Mouse (Mus musculus) left cerebral cortex, adult 18-20 months (tissue): Measurements from ENCODE around the gene Dusp1. TPM values are rescaled to one million over a fixed set of nuclear protein-coding genes. Genes with fewer than 3 reads are reported as not detected.

Experiments
- DNase-seq, 2 experiments: peaks; one replicate each; pipeline ENCODE4 v3.0.0; 2021 to 2022; ENCODE audit warnings: low spot score in 2 of 2, mixed read lengths in 1 of 2
- total RNA-seq, 2 experiments: library from RNA; stranded (reverse); gene quantifications; 2 replicates each; pipeline ENCODE4 v1.2.3; 2021

Dusp1 gene
- total RNA-seq, 2 experiments from 2014 or later = 60.7 to 61.5 TPM

DNA sequence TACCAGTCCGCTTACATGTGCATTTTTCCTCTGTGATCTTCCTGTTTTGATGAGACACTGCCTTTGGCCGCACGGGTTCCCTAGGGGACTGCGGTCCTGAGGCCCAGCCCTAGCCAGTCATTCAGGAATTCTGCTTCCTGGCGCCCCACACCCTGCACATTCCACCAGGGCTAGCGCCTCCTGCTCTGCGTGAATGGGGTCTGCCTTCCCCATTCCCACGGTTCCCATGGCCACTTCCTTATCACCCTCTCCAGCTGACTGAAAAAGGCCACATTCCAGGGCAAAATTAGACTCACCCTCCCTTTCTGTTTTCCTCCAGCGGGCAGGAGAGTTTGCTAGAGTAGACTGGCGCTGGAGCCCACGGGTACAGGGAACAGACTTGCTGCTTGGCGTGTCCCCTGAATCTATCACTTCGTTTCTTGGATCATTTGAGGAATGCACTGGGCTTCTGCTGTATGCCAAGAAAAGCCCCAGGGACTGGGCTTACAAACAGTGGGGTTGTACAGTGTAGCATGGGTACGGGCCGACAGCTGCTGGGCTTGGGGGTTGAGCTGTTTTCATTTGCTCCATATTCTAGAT, 22.7 kb upstream of the Dusp1 start:
- DNase-seq = no peak

DNA sequence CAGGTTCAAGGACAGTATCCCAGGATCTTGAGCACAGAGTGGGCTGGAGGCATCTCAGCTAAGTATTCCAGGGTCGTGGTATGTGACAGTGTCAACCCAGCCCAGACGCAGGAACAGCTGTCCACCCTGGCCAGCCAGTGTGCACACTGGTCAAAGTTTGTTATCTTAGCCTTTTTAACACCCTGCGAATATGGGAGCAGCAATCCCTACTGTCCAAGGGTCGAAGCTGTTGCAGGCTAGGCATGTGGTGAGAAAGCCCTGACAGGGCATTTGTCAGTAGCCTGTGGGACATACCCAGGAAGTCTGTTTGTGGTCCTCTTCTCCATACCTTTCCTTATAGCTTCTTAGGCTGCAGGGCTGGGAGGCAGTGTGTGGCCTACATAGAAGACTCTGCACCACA, 22.1 kb upstream of the Dusp1 start:
- no peak for DNase-seq

DNA sequence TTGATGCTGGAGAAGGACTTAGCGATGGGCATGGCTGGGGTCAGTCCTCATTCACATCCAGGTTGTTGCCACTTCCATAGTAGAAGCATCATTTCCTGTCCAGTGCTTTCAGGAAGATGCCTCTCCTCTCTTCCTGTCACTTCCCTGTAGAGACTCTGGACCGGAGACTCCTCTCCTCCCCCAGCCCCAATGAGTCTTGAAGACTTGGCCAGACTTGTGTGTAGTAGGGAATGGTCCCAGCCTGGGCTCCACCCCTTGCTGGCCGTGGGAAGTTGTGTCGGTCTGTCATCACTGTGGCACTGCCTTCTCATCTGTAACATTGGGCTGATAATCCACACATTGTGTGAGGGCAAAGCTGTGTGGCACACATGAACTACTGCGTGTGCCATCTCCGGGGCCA, 21.7 kb upstream of the Dusp1 start:
- DNase-seq = no peak

DNA sequence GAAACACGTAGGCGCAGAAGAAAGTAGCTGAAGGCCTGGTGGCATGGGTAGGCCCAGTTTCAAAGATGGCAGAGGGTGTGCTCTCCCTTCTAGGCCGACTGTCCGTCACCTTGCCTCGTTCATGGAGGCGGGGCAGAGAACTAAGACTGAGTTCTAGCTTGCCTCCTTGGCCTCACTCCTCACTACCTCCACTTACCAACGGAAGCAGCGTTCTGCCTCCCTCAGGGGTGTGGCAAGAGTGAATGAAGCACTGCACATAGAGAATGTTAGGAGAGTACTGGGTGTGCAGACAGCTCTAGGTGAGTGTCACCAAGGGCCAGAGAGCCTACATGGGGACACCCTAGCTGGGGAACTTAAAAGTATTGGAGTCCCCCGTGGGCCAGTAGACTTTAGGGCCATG, 21.1 kb upstream of the Dusp1 start:
- DNase-seq = no peak

DNA sequence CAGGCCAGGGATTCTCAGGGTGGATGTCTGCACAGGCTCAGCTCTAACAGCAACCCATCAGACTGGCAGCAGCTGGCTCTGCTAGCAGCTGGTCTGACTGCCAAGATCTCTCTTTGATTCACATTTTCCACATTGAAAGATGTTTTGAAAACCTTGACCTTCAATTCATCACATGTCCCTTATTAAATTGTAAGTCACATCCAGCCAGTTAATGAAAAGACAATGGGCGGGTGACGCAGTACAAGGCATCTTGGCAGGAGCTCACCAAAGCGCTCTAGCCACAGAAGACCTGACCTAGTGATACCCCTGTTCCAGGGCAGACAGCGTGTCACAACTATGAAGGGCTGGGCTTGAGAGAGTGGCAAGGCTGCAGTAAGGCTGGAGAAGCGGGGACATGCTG, 20.4 kb upstream of the Dusp1 start:
- no peak for DNase-seq

DNA sequence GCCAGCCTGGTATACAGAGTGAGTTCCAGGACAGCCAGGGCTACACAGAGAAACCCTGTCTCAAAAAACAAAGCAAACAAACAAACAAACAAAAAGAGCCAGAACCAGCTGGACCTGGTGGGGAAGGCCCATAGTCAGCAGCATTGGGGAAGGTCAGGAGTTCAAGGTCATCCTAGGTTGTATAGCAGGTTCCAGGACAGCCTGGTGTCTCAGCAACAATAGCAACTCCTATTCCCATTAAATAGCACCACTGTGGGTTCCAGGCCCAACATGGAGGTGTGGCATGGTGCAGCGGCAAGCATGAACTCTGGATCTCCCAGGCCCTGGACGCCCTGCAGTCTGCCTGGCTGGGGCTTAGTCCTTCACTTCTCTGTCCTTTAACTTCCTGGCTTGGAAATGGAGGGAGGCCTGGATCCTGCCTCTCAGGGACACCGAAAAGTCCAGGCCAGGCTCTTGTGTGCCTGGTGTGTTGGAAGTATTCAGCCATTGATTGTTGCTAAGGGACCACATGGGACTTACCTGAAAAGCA, 19.0 kb upstream of the Dusp1 start:
- no peak for DNase-seq

DNA sequence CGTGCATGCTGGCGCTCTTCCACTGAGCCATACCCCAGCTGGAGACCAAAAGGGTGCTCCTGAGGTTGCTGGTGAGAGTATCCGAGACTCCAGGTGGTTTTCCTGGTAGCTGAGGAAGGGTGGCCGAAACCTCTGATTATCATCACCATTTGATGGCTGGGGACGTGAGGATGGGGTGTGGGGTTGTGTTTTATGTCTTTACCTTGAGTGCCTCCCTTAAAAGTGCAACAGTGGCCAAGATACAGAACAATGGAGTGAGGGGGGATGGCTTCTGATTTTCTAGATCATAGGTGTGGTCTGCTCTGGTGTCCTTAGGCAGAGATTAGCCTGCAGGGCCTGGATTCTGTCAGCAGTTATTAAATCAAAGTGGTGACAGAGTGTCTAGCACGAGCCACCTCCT, 17.5 kb upstream of the Dusp1 start:
- no peak for DNase-seq

DNA sequence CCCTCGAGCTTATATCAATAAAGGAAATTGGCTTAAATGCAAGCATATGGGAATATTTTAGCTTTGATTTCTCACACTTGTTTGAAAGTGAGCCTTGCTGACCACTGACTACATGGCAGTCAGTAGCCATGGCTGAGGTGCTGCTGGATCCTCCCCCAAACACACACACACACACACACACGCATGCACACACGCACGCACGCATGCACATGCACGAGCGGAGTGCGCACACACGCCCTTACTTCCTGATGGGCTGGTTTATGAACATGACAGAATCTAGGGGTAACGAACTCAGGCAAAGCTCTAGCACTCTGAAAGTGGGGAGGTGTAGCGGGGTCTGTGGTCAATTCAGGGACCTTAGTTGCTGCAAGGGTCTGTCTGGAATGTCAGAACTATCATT, 16.8 kb upstream of the Dusp1 start:
- no peak for DNase-seq

DNA sequence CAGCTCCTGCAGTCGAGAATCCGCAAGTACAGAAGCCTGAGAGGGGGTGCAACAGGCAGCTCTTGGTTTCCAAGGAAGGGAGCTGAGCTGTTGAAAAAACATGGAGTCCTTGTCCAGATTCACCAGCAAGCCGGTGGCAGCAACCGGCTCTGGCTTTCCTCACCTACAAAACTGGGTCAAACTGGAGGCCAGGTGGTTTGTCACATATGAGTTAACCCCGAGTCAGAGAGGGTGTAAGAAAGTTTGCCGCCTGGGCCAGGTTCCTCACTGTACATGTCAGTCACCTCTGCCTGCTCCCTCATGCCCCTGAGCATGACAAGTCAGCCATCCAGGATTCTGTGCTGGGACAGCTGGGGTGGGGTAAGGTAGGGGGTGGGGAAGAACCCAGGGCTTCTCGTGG, 16.2 kb upstream of the Dusp1 start:
- no peak for DNase-seq

DNA sequence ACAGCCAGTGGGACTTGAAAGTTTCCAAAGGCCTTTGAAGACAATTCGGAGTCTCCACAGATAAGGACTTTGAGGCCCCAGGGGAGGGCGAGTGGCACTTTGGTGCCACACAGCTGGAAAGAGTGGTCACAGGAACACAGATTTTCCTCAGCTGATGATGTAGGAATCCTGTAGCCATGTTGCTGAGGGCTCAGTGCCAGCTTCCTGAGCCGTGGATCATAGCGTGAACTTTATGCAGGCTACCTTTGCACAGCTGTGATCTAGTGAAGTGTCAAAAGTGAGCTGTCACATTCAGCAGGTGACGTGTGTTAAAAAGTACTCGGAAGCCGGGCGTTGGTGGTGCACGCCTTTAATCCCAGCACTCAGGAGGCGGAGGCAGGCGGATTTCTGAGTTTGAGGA, 15.4 kb upstream of the Dusp1 start:
- DNase-seq = no peak

DNA sequence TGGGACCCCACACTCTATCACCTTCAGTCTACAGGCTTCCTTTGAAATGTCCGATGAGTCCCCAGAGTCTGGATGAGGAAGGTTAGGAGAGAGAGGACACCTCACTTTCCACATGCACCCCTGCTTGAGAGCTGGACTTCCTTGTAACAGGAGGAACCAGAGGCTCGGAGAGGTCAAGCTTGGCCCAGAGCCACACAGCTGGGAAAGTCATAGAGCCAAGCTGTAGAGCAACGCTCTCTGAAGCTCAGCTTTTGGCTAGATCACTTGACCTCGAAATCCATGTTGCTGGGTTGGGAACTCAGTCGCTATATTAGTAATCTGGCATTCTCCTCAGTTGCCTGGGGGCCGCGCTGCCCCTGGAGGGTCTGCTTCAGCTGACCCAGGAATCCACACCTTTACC, 14.9 kb upstream of the Dusp1 start:
- DNase-seq = no peak

DNA sequence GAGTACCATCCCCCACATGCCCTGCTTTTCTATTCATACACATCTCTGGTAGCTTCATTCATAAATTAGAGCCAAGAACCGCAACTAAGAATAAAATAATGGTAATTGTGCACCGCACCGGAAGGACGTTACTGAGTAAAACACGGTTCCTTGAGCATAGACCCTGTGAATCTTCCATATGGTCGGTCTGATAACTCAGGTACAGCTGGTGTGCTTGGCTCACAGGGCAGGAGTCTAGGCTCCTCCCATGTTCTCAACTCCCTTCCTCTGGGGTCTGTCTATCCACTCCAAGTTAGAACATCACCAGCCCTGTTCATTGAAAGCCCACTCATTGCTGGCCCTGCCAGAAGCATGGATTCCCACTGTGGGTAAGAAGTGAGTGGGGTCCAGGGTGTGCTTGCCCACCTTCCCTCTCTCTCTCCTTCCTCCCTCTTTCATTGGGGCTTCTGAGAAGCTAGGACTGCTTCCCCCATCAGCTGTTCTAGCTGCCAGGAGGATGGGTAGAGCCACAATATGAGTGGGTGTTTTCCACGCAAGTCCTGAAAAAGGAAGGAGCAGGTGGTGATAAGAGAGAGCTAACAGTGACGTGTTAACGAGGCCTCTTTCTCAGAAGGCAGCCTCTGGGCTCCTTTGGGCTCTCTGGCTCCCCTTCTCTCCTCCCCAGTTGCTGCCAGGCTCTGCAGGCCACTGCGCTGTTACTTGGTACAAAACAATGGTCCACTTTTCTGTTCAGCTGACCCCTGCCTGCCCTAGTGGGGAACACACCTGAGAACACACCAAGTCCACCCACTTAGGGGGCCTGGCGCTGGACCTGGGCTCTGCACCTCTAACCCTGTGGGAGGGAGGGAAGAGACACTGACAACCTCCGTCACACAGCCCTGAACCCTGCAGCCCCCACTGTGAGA, 14.1 kb upstream of the Dusp1 start:
- peak; percentile 51 to 65 for DNase-seq

DNA sequence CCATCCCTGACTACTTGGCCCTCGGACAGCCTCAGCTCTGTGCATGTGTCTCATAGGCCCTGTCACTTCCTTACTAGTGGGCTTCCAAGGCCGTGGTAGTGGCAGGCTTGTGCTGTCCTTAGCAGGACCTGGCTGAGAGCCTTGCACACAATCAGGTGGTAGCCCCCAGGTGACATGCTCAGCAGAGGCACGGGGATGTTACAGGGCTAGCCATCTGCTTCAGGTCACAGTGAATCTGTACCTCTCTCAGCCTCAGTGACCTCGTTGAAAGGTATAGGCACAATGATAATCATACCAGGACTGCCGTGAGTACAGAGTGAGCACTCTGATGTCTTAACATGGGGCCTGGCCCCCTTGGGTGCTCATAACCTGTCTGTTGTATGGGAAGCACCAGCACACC, 12.8 kb upstream of the Dusp1 start:
- DNase-seq = no peak

DNA sequence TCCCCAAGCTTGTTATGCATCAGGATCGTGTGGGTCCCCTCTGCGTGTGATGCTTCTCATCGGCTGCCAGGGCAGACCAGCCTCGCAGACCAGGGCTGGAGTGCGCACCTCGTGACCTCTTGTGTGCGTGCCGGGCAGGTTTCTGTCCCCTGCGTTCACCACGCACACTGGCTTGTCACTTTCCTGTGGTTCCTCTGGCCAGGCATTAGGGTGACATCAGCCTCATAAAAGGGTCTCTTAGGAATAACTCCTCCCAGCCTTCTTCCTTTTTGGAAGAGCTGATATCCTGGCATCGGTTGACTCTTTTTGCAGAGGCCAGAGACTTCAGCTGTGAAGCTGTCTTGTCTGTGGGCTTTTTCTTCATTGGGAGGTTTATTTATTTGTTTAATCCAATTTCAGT, 12.2 kb upstream of the Dusp1 start:
- no peak for DNase-seq

DNA sequence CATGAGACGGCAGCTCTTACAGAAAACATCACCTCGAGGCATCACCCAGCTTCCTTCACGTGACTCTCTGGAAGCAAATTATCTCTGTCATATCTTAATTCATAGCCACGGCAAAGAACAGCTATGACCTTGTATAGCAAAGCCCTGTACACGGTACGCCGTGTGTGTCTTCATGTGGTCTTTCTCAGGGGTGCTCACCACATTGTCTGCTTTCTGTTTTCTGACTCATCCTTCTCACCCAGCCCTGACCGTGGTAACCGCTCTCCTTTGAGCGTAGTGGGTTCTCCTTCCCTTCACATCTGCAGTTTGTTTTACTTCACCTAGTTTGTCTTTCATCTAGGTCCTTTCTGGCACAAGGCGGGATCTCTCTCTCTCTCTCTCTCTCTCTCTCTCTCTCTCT, 10.3 kb upstream of the Dusp1 start:
- no peak for DNase-seq

DNA sequence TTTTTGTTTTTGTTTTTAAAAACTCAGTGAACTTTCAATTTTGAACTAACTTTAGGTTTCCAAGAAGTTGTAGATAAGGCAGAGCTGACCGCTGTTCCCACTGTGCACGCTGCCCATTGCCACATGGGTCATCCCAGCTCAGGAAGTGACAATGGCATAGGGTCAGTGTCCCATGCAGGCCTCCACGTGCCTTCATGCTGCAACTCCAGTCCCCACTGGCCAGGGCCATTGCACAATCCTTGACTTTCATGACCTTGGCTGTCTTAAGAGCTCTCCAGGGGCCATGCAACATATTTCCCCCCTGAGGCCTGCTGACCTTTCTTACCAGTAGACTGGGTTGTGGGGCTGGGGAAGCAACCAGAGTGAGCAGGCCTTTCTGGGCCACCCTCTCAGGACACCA, 9.4 kb upstream of the Dusp1 start:
- DNase-seq = no peak

DNA sequence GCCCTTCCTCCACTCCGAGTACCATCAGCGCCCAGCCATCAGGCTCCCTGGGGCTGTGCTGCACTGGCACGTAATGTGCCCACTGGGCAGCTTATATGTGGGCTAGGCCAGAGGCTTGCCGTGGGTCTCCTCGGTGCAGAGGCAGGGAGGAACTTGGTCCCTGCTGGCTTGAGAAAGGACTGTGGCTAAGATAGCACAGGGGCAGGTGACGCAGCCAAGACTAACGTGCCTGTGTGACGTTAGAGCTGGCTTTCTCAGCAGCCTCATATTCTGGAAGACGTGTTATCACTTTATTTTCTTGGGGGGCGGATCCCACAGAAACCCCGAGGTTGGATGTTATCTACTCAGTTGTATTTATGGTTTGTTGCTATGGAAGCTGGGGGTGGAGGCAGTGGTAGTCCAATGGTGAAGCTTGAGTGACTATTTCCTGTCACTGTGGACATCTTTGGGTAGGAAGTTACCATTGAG, 8.8 kb upstream of the Dusp1 start:
- DNase-seq = no peak

DNA sequence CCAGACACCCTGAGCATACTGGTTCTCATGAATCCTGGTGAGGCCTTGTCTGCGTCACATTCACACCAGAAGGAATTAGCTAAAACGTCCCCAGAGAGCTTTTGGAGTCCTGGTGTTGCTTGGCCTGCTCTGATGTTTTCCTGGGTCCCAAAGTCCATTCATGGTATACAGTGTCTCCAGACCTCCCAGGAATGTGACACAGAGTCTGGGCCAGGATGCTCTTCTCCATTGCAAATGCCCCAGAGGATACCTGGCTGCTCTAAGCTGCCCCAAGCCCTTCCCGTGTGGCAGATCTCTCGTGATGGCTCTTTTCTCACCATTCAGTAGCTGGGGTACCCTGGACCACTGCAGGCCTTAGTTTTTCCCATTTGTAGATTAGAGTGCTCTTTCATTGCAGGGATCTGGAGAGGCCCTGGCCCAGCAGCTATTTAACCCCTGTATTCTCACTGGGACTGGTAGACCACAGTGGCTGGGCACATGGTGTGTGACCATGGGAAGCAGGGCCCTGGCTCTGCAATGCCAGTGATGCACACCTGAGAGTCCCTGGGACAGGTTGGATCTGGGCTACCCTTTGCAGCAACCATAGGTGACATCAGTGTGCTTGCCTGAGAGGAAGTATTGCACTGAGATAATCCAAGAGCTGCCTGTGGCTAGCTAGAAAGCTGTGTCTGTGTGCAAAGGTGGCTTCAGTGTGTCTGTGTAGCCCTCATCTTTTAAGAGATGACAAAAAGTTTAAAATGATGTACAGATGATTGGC, 7.8 kb upstream of the Dusp1 start:
- no peak for DNase-seq

DNA sequence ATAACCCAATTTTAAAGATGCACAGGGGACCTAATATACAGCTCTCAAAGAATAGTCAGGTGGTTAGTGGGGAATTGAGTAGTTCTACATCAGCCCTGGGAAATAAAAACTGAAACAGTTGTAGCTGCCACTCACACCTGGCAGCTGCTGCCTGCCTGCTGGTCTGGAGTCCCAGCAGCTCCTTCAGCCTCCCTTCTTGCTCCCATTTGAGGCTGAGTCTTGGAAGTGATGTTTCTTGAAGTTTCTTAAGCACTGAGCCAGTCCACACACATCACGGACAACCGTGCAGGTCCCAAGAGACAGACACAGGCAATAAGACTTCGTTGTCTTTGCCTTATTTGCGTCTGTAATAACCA, 5.9 kb upstream of the Dusp1 start:
- DNase-seq = no peak

DNA sequence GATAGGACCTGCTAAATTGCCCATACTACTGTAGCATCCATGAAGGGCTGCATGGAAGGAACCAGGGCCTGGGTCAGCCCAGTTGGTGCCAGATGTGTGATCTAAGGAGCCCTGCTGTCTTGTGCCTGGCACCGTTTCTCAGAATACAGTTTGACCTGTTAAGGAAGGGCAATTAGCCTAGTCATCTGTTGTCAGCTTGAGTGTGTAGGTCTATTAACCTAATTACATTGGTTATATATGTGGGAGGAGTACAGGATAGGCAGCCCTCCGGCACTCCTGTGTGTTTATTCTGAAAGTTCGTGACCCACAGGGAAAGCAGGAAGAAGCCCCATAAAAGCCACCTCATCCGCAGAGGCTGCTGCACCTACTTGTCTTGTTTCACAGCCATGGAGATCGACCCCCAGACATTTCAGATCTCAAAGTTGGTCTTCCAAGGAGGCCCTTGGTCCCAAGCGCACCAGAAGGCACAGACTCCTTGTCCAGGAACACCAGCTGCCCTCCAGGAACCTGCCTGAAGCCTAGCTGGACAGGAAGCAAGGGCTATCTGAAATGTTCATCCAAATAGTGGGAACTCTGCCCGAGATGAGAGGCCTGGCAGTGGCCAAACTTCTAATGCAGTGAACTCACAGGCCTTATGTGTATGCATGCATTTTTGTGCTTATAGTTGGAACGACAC, 5.4 kb upstream of the Dusp1 start:
- DNase-seq = no peak

DNA sequence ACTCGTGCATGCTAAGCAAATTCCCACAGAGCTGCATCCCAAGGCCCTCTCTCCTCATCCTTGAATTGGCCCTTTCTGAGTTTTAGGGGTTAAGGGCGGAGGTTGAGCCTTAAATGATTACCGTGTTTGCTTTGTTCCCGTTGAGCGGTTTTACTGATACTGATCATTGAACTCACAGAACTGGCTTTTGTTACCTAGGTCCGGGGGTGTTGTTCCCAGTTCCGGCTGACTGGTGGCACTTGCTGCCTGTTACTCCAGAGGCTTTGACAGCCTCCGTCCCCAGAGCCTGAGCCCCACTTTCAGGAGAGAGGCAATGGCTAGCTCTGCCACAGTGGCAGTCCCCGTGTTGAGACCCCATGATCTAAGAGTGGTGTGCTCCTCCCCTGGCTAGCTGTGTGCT, 2.5 kb upstream of the Dusp1 start:
- DNase-seq = no peak
